Mouse (Mus musculus): ENCODE results near the gene Fadd.

DNA sequence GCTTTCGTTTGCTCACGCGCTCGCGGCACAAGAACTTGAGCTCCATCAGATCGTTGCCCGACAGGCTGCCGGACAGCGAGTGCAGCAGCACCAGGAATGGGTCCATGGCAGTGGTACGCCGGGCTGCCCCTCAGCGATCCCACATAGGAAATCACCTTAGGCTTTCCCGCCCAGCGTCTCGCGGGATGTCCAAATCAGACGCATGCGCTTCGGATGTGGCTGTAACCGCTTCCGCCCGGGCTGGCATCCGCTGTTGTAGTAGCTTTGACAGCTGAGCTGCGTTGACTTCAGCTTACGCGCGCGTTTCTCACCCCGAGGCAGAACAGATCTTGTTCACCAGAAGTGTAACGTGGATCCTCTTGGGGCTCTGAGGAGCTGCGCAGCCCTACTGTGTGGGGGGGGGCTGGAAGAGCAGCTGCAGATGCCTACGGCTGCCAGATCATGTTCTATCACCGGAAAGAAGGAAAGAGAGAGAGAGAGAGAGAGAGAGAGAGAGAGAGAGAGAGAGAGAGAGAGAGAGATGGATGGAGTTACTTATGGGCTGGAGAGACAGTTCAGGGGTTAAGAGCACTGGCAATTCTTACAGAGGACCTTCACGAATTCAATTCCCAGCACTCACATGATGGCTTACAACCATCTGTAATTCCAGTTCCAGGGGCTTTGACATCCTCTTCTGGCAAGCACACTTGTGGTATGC is at the start of gene Fadd:
- TF ChIP-seq CTCF (IDR thresholded peaks at IDR 0.05; ENCODE audit: control insufficient read depth, insufficient read depth, insufficient read length), result no peak
- no peak for TF ChIP-seq USF1 (IDR thresholded peaks at IDR 0.05; ENCODE audit: low read depth)
